Mouse (Mus musculus) CH12.LX (cell line): ENCODE measurements around the gene Pphln1.

Source experiments
- CTCF ChIP-seq, 2 experiments: IDR thresholded peaks in 1 of 2; conservative IDR thresholded peaks in 1 of 2; 2 replicates each; pipeline ENCODE4 v1.5.1; 2011 to 2012; ENCODE audit warnings: low read depth in 2 of 2, low read length in 2 of 2, improper control_type of control experiment in 1 of 2, inconsistent platforms in 1 of 2, mild to moderate bottlenecking in 1 of 2, moderate library complexity in 1 of 2
- HCFC1 ChIP-seq: IDR thresholded peaks from 2 replicates; pipeline ENCODE4 v1.6.1; 2012; ENCODE audit warnings: low read depth, mild to moderate bottlenecking, inconsistent platforms, low read length, improper control_type of control experiment
- RAD21 ChIP-seq: IDR thresholded peaks from 2 replicates; pipeline ENCODE4 v1.6.1; 2011; ENCODE audit warnings: low read depth, mild to moderate bottlenecking, low read length, improper control_type of control experiment, moderate library complexity
- RCOR1 ChIP-seq: conservative IDR thresholded peaks from 2 replicates; pipeline ENCODE4 v1.6.1; 2012; ENCODE audit warnings: low read depth, mild to moderate bottlenecking, inconsistent platforms, low read length, improper control_type of control experiment
- SMC3 ChIP-seq: IDR thresholded peaks from 2 replicates; pipeline ENCODE4 v1.6.1; 2011; ENCODE audit warnings: low read depth, low read length, improper control_type of control experiment
- TBP ChIP-seq: conservative IDR thresholded peaks from 2 replicates; pipeline ENCODE4 v1.6.1; 2011; ENCODE audit warnings: low read depth, low read length, improper control_type of control experiment
- ZC3H11A ChIP-seq: IDR thresholded peaks from 2 replicates; pipeline ENCODE4 v1.6.1; 2012; ENCODE audit warnings: low read depth, mild to moderate bottlenecking, inconsistent platforms, low read length, improper control_type of control experiment

DNA sequence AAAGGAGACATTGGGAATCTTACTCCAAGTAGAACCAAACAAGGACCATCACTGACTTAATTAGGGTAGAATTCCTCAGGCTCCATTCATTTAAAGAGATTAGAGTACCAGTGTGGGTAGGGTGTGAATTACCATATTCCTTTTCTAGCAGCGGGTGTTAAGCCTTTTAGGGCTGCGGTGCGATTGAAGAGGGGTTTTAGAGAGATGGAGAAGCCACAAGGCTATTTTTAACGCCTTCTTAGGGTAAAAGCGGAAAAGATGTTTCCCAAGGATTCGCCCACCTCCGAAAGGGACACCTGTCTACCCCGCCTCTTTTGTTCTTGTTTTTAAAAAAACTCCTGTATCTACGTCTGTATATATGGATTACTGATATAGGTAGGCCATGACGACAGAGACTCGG is 881 bp upstream of the Pphln1 start:
- TF ChIP-seq HCFC1 (no peak), CTCF (conservative IDR thresholded peaks at IDR 0.05 in 1 of 2, IDR thresholded peaks at IDR 0.05 in 1 of 2; ENCODE audit: low read depth in 2 of 2, low read length in 2 of 2) (no peak), ZC3H11A (no peak), RAD21 (no peak), RCOR1 (no peak), TBP (no peak), SMC3 (no peak)
